Mouse (Mus musculus) spleen, adult 2 months (tissue): ENCODE results near the gene Gm45717.

Experiments used
- CTCF ChIP-seq: fragments of 200-500 bp; IDR thresholded peaks from 2 replicates; pipeline ENCODE4 v1.5.1; 2011; ENCODE audit warnings: mild to moderate bottlenecking, inconsistent platforms; ENCODE audit not compliant: insufficient read depth, insufficient read length, insufficient replicate concordance; ENCODE audit errors: extremely low read depth
- POLR2A ChIP-seq: fragments of 200-500 bp; IDR thresholded peaks from 2 replicates; pipeline ENCODE4 v1.6.1; 2011; ENCODE audit warnings: low read depth, low read length, inconsistent platforms

- no peak for TF ChIP-seq POLR2A
- TF ChIP-seq CTCF: no peak
Measured at GRCm38 (mm10) chr7:140966921-140967320, 11.2 kb upstream of the Gm45717 start, which contains the start of gene Ifitm1.
